17 mouse cellular contexts compared by ENCODE assay signal in the genomic region with DNA sequence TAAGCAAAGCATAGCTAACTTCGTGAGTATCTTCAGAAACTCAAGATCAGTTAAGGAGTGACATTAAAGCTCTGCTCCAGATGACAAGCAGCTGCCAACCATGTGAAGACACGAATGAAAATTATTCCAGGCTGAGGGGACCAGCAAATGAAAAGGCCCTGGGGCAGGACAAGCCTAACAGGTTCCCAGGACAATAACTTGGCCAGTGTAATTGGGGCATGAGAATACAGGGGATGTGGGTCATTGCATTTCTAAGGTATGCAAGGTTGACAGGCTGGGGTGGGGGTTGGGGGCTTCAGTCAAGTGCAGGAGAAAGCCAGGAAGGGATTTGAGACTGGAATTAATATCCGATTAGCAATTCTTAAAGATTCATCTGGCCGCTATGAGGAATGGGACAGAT.
"Had no signal": no experiment of that assay in that cellular context is flagged by ENCODE, and none has a peak within 500 bp of the region (broad histone marks: within the 10 kb centered on the region; RNA-seq: fewer than 3 reads in every experiment).

No protein-coding gene starts in this region.

- H3K36me3 ChIP-seq: midbrain, embryonic 13.5 days; neural tube, embryonic 13.5 days; neural tube, embryonic 15.5 days had no signal

- H3K9ac ChIP-seq: liver, embryonic 14.5 days; lung, embryonic 14.5 days; midbrain, embryonic 13.5 days; neural tube, embryonic 13.5 days; neural tube, embryonic 15.5 days had no signal

- H3K4me2 ChIP-seq: lung, embryonic 14.5 days; midbrain, embryonic 11.5 days; neural tube, embryonic 13.5 days; neural tube, embryonic 15.5 days had no signal

- H3K27ac ChIP-seq: liver, embryonic 14.5 days; neural tube, embryonic 13.5 days; neural tube, embryonic 15.5 days had no signal

- H3K9me3 ChIP-seq: midbrain, embryonic 13.5 days; neural tube, embryonic 13.5 days; neural tube, embryonic 15.5 days had no signal

- H3K27me3 ChIP-seq: midbrain, embryonic 13.5 days; neural tube, embryonic 13.5 days; neural tube, embryonic 15.5 days had no signal

- H3K4me3 ChIP-seq: midbrain, embryonic 13.5 days; myocyte; neural tube, embryonic 13.5 days; neural tube, embryonic 15.5 days had no signal

- DNase-seq: lung, adult 18-20 months; lung, embryonic 14.5 days; lung, postnatal 10 days; lung, postnatal 4 days; right cerebral cortex, adult 18-20 months; right cerebral cortex, postnatal 25 days; right cerebral cortex, postnatal 4 days; spleen, adult 18-20 months; thymus, adult 18-20 months; thymus, postnatal 14 days; thymus, postnatal 36 days had no signal
